Mouse (Mus musculus): ENCODE data around the gene Apba2. TPM values are rescaled to one million over a fixed set of nuclear protein-coding genes. Genes with fewer than 3 reads are reported as not detected.

The Apba2 gene
- polyA plus RNA-seq, 1 experiment, result not detected

DNA sequence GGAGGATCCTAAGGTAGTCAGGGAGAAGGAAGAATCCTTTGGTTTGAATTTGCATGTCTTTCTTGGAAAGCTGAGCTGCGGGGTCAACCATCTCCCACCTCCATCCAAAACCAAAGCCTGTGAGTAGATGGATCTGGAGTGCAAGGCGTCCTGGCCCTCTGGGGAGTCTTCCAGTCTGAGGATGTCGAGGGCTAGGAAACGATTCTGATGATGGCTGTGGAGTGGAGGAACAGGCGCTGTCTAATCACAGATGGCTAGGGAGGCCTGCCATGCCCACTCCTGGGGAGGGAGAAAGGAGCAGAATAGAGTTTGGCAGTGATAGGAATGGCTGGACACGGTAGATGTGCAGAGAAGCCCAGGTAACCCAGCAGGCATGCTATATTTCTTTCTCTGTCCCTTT lies 129.6 kb downstream of the Apba2 start:
- no peak overlapping the region for H3K27ac ChIP-seq (ENCODE audit: insufficient read depth, low read depth, low read length)
- TF ChIP-seq POLR2A (IDR thresholded peaks at IDR 0.05; ENCODE audit: insufficient read depth, low read depth, low read length) (no peak), CTCF (IDR thresholded peaks at IDR 0.05; ENCODE audit: insufficient read depth, low read depth, low read length) (no peak)
- H3K4me3 ChIP-seq (ENCODE audit: insufficient read depth, low read depth, low read length), result no peak overlapping the region
- WGBS, result 70% methylated on average over 6 of the region's 6 CpGs
- H3K4me1 ChIP-seq (ENCODE audit: control insufficient read depth, insufficient read depth, low read length), result peaks cover 15% of the 10 kb centered on the region

DNA sequence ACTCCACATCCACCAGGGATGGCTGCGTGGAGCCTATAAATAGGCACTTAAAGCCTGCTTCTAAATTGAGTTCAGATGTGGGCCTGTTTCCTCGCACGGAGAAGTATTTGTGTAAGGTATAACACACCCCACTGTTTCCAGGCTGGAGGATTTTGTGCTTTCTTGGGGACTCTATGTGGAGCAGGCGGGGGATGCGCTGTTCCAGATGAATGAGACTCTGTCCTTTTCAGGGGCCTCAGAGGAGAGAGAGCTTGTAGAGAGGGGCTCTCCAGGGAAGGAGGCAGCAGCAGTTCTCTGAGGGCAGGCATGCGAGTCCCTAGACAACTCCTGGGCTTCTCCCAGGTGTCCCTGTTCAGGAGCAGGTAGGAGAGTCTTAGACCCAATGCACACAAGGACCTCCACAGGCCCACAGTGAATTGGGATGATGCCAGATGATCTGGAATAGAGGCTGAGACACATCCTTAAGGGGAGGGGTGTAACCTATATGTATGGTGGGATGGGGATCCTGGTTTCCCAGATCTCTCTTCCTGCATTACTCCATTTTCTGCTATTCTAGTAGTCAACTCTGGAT lies 130.4 kb downstream of the Apba2 start:
- TF ChIP-seq POLR2A (IDR thresholded peaks at IDR 0.05; ENCODE audit: insufficient read depth, low read depth, low read length) (no peak), CTCF (IDR thresholded peaks at IDR 0.05; ENCODE audit: insufficient read depth, low read depth, low read length) (no peak)
- 56% methylated on average over 6 of the region's 6 CpGs for WGBS
- H3K4me3 ChIP-seq (ENCODE audit: insufficient read depth, low read depth, low read length), result no peak overlapping the region
- H3K27ac ChIP-seq (ENCODE audit: insufficient read depth, low read depth, low read length), result no peak overlapping the region
- peaks cover 15% of the 10 kb centered on the region for H3K4me1 ChIP-seq (ENCODE audit: control insufficient read depth, insufficient read depth, low read length)

DNA sequence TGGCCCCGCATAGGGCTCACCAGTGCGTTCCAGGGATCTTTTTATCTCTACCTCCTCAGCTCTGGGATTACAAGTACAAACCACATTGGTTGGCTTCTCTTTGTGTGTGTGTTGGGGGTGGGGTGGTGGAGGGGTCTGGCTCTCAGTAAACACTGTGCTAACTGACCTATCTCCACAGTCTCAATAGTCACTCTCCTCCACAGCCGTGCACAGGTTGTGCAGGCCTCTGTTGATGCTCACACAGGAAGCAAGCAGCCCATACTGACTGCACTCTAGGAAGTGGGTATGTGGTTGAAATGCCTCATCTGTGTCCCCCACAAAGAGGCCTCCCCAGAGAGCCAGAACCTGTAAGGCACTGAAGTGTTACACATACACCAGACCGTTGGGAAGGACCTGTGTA lies 131.7 kb downstream of the Apba2 start:
- H3K27ac ChIP-seq (ENCODE audit: insufficient read depth, low read depth, low read length), result no peak overlapping the region
- TF ChIP-seq CTCF (IDR thresholded peaks at IDR 0.05; ENCODE audit: insufficient read depth, low read depth, low read length) (no peak), POLR2A (IDR thresholded peaks at IDR 0.05; ENCODE audit: insufficient read depth, low read depth, low read length) (no peak)
- WGBS, result 88% methylated on average over 4 of the region's 4 CpGs
- H3K4me1 ChIP-seq (ENCODE audit: control insufficient read depth, insufficient read depth, low read length), result peaks cover 10% of the 10 kb centered on the region
- no peak overlapping the region for H3K4me3 ChIP-seq (ENCODE audit: insufficient read depth, low read depth, low read length)

DNA sequence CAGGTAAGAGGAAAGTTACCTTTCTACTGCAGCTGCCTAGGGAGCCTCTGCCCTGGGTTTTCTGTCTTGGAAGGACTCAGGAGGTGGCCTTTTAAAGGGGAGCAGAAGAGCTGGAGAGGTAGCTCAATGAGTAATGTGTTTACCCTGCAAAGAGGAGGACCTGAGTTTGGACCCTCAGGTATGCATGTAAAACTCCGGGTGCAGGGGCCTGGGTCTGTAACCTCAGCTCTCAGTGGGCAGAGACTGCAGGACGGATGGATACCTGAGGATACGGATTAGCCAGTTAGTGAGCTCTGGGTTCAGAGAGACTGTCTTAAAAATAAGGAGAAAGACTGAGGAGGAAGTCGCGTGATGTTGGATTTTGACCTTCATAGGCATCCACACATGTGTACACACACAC lies 132.4 kb downstream of the Apba2 start:
- WGBS, result 75% methylated on average over 5 of the region's 5 CpGs
- Histone ChIP-seq H3K4me3 (ENCODE audit: insufficient read depth, low read depth, low read length) (no peak overlapping the region), H3K27ac (ENCODE audit: insufficient read depth, low read depth, low read length) (no peak overlapping the region), H3K4me1 (ENCODE audit: control insufficient read depth, insufficient read depth, low read length) (peaks cover 9% of the 10 kb centered on the region; the same call in 1 of the 2 replicates)
- TF ChIP-seq POLR2A (IDR thresholded peaks at IDR 0.05; ENCODE audit: insufficient read depth, low read depth, low read length) (no peak), CTCF (IDR thresholded peaks at IDR 0.05; ENCODE audit: insufficient read depth, low read depth, low read length) (no peak)

DNA sequence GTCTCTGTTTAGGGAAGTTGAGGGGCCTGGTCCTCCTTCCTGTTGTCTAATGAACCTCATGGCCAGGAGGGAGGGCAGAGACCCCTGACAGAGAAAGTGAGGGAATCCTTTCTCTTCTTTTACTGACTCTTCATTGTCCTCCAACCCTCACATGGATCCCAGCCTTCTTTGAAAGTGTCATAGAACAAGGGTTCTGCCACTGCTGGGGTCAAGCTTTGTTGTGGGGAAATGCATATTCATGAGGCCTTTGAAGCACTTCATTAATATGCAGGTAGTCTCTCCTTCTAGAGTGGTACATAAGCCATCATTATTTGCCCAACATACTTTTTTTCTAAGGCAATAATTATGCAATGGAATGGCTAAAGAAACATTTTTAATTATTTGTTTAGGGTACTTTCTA lies 133.0 kb downstream of the Apba2 start:
- Histone ChIP-seq H3K4me3 (ENCODE audit: insufficient read depth, low read depth, low read length) (no peak overlapping the region), H3K27ac (ENCODE audit: insufficient read depth, low read depth, low read length) (no peak overlapping the region), H3K4me1 (ENCODE audit: control insufficient read depth, insufficient read depth, low read length) (peaks cover 9% of the 10 kb centered on the region; the same call in 1 of the 2 replicates)
- TF ChIP-seq POLR2A (IDR thresholded peaks at IDR 0.05; ENCODE audit: insufficient read depth, low read depth, low read length), result no peak
- TF ChIP-seq CTCF (IDR thresholded peaks at IDR 0.05; ENCODE audit: insufficient read depth, low read depth, low read length), result no peak

DNA sequence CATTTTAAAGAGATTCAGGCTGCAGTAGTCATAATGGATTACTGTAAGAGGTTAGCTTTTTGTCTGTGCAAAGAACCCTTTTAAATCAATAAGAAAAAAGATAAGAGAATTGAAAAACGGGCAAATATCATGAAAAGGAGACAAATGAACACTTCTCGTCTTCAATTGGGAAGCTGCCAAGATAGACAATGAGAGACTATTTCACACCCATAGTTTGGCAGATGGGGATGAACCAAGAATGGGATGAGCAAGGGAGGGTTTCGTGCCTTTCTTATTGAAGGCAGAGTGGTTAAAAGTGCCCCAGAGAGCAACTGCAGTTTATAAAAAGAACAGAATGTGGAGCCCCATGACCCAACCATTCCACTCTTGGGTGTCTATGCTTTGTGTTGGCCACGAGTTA lies 137.4 kb downstream of the Apba2 start:
- no peak for TF ChIP-seq POLR2A (IDR thresholded peaks at IDR 0.05; ENCODE audit: insufficient read depth, low read depth, low read length)
- no peak for TF ChIP-seq CTCF (IDR thresholded peaks at IDR 0.05; ENCODE audit: insufficient read depth, low read depth, low read length)
- Histone ChIP-seq H3K4me1 (ENCODE audit: control insufficient read depth, insufficient read depth, low read length) (no peaks in the 10 kb centered on the region), H3K4me3 (ENCODE audit: insufficient read depth, low read depth, low read length) (no peak overlapping the region), H3K27ac (ENCODE audit: insufficient read depth, low read depth, low read length) (no peak overlapping the region)
- 52% methylated on average over 4 of the region's 4 CpGs for WGBS

DNA sequence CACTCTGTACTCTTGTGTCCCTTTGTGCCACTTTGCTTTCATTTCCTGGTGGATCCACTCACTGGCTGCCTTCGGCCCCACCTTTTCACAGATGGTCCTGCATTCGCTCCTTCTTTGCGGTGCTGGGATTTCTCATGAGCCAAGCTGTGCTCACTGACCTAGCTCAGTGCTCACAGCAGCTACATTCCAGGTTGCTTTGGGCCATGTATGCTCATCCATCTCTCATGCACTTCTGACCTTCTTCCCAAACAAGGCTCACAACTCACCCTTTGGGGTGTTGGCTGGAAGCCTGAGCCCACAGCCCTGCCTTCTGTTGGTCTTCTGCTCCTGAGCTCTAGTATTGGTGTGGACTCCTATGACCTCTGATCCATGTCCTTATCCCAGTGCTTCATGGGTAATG lies 139.1 kb downstream of the Apba2 start:
- Histone ChIP-seq H3K27ac (ENCODE audit: insufficient read depth, low read depth, low read length) (no peak overlapping the region), H3K4me3 (ENCODE audit: insufficient read depth, low read depth, low read length) (no peak overlapping the region), H3K4me1 (ENCODE audit: control insufficient read depth, insufficient read depth, low read length) (no peaks in the 10 kb centered on the region)
- no peak for TF ChIP-seq POLR2A (IDR thresholded peaks at IDR 0.05; ENCODE audit: insufficient read depth, low read depth, low read length)
- no peak for TF ChIP-seq CTCF (IDR thresholded peaks at IDR 0.05; ENCODE audit: insufficient read depth, low read depth, low read length)
- WGBS, result 95% methylated on average over 3 of the region's 3 CpGs

DNA sequence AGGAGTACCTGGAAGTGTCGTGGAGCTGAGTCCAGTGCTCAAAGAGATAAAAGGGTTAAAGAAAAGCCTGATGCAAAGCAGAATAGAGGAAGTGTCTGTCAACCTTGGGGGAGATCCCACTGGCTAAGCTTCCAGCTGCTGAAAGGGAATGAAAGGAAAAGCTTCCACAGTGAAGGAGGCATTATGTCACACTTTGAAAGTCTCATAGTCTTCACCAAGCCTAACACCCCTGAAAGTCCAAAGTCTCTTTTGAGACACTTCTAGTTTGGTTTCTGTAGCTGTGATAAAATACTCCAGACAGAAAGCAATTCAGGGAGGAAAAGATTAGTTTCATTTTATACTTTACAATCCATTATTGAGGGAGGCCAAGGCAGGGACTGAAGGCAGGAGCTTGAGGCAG lies 141.4 kb downstream of the Apba2 start:
- 75% methylated on average over 1 of the region's 1 CpGs for WGBS
- TF ChIP-seq POLR2A (IDR thresholded peaks at IDR 0.05; ENCODE audit: insufficient read depth, low read depth, low read length) (no peak), CTCF (IDR thresholded peaks at IDR 0.05; ENCODE audit: insufficient read depth, low read depth, low read length) (no peak)

DNA sequence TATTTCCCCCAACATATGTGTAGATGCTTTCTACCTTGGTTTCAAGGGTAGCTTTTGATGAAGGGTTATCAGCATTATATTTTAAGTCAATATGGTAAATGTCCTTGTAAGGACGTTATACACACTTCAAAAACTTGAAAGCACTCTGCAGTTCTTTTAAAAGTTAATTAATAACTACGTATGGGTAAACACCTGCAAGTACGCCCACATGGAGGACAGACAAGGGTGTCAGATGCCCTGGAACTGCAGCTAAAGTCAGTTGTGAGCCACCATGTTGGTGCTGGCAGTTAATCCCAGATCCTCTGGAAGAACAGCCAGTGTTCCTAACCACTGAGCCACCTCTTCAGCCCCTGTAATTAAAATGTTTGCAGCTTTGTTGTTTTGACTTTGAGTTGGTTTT lies 144.0 kb downstream of the Apba2 start:
- Histone ChIP-seq H3K4me1 (ENCODE audit: control insufficient read depth, insufficient read depth, low read length) (no peaks in the 10 kb centered on the region), H3K27ac (ENCODE audit: insufficient read depth, low read depth, low read length) (no peak overlapping the region), H3K4me3 (ENCODE audit: insufficient read depth, low read depth, low read length) (no peak overlapping the region)
- TF ChIP-seq POLR2A (IDR thresholded peaks at IDR 0.05; ENCODE audit: insufficient read depth, low read depth, low read length), result no peak
- no peak for TF ChIP-seq CTCF (IDR thresholded peaks at IDR 0.05; ENCODE audit: insufficient read depth, low read depth, low read length)
- WGBS, result 73% methylated on average over 3 of the region's 3 CpGs

More for the DNA sequence above, 141.4 kb downstream of the Apba2 start:
- Histone ChIP-seq H3K27ac (ENCODE audit: insufficient read depth, low read depth, low read length) (no peak overlapping the region), H3K4me1 (ENCODE audit: control insufficient read depth, insufficient read depth, low read length) (no peaks in the 10 kb centered on the region), H3K4me3 (ENCODE audit: insufficient read depth, low read depth, low read length) (no peak overlapping the region)

DNA sequence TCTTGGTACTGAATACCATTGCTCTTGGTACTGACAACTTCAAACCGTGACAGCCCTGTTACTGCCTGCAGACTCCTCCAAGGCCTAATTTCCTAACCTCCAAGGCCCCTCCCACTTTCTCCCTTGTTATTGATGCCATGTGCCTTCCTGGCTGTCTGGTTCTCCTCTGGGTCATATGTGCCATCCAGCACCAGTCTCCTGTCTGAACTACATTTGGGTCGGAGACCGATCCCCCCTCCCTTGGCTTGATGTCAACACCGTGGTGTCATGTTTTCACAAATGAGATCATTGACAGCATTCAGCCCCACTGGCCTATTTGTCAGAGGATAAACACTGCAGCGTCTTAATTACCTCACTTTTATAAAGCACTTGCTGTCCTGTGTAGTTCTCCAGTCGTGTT lies 144.5 kb downstream of the Apba2 start:
- Histone ChIP-seq H3K4me1 (ENCODE audit: control insufficient read depth, insufficient read depth, low read length) (no peaks in the 10 kb centered on the region), H3K4me3 (ENCODE audit: insufficient read depth, low read depth, low read length) (no peak overlapping the region), H3K27ac (ENCODE audit: insufficient read depth, low read depth, low read length) (no peak overlapping the region)
- TF ChIP-seq CTCF (IDR thresholded peaks at IDR 0.05; ENCODE audit: insufficient read depth, low read depth, low read length), result no peak
- no peak for TF ChIP-seq POLR2A (IDR thresholded peaks at IDR 0.05; ENCODE audit: insufficient read depth, low read depth, low read length)
- WGBS, result 43% methylated on average over 6 of the region's 6 CpGs

Measured in olfactory bulb, adult 2 months (tissue).